Mouse (Mus musculus): ENCODE measurements around the gene D16Ertd472e. TPM values are rescaled to one million over a fixed set of nuclear protein-coding genes. Genes with fewer than 3 reads are reported as not detected.

Gene D16Ertd472e
- total RNA-seq, 2 experiments from 2014 or later: 5.7 to 7.3 TPM

Other genes with a start within 250 kb of the D16Ertd472e start
- 1 to 10 TPM; 7.6 to 9.9 TPM for gene Btg3, start 199.5 kb downstream of the D16Ertd472e start, total RNA-seq (2021)

Measured in gastrocnemius, postnatal 10 days (tissue).